Mouse (Mus musculus): ENCODE measurements around the gene Tenm3.

Gene Tenm3

DNA sequence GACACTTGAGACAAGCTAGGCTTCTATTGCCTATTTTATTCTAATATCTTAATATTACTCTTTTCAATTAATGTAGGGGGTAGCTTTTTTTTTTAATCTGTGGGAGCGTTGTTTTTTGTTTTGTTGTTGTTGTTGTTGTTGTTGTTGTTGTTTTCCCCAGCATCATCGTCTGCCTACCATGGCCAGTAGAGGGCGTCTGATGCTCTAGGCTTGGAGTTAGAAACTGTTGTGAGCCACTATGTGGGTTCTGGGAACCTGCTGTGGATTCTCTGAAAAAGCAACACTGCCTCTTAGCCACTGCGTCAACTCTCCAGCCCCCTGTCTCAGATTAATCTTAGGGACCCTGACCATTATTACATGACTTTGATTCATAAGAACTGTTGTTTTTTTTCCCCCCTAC lies 99.8 kb downstream of the Tenm3 start:
- no peak for DNase-seq (ENCODE audit: low read depth in 1 of 2, low spot score in 2 of 2)

GRCm38 (mm10) chr8:48742741-48743140 lies 101.0 kb downstream of the Tenm3 start:
- no peak for DNase-seq (ENCODE audit: low read depth in 1 of 2, low spot score in 2 of 2)

GRCm38 (mm10) chr8:48740951-48741350 lies 102.8 kb downstream of the Tenm3 start:
- no peak for DNase-seq (ENCODE audit: low read depth in 1 of 2, low spot score in 2 of 2)

DNA sequence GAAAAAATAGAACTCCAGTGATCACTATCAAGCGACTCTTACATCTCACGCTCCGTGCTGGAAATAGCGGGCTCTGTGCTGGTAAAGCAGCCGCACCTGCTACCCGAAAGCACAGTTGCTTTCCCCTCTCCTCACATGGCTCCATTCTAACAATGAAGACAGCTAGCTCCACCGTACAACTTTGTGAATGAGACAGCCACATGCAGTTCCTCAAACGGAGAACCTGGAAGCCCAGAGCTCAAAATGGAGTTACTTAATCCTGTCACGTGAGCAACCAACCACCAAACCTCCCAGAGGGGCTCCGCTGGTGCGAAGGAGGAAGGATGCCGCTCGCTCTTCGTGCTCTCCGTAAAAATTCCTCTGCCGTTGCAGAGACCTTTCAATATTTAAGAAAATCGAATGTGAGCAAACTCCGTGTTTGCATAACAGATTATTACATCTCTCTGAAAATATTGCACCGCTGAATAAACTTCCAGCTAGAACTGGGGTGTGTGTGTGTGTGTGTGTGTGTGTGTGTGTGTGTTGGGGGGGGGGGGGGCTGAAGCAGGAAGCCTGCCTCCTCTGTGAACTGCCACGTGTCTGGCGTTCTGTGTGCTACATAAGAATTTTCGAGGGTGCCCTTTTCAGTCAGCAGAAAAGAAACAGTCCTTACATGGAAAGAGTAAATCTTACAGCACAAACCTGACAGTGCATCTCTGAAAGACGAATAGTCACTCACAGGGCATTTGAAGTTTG lies 103.4 kb downstream of the Tenm3 start:
- DNase-seq (ENCODE audit: low read depth in 1 of 2, low spot score in 2 of 2), result no peak

GRCm38 (mm10) chr8:48733731-48734130 lies 110.0 kb downstream of the Tenm3 start:
- no peak for DNase-seq (ENCODE audit: low read depth in 1 of 2, low spot score in 2 of 2)

GRCm38 (mm10) chr8:48733057-48733456 lies 110.7 kb downstream of the Tenm3 start:
- no peak for DNase-seq (ENCODE audit: low read depth in 1 of 2, low spot score in 2 of 2)

GRCm38 (mm10) chr8:48730701-48731100 lies 113.0 kb downstream of the Tenm3 start:
- DNase-seq (ENCODE audit: low read depth in 1 of 2, low spot score in 2 of 2), result no peak

GRCm38 (mm10) chr8:48728833-48729690 lies 114.7 kb downstream of the Tenm3 start:
- no peak for DNase-seq (ENCODE audit: low read depth in 1 of 2, low spot score in 2 of 2)

DNA sequence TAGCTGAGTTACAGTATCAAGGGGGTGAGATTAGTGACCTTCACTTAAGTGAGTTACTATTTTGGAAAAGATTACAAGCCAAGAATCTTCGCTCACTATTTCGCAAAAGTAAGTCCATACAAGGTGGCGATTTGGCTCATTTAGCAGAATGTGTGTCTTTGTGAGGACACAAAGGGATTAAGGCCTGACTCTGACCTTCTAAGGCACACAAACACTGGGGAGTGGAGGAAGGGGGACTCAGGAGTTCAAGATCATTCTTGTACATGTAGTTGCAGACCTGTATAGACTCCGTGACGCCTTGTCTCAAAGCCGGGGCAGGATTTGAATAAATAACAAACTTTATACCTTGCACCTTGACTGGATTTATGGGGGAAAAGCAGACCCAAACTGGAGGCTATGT lies 115.7 kb downstream of the Tenm3 start:
- no peak for DNase-seq (ENCODE audit: low read depth in 1 of 2, low spot score in 2 of 2)

- no peak for DNase-seq (ENCODE audit: low read depth in 1 of 2, low spot score in 2 of 2)
Observed at GRCm38 (mm10) chr8:48722744-48723143, 121.0 kb downstream of the Tenm3 start.

DNA sequence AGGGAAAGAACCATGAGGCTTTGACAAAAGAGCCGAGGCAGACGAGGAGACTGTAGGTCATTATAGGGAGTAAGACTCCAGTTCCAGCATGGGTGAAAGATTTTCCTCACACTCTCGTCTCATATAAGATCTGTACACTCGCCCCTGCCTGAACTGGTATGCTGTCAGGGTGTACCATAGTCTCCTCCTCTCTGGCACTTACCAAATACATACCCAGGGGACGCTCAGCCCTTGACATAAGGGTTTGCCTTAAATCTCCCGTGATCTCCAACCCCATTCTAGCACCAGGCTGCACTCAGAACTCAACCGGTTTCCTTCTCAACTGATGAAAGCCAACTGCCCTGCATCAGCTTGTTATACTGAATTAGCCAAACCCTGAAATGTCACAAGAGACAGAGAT lies 121.4 kb downstream of the Tenm3 start:
- DNase-seq (ENCODE audit: low read depth in 1 of 2, low spot score in 2 of 2), result no peak

DNA sequence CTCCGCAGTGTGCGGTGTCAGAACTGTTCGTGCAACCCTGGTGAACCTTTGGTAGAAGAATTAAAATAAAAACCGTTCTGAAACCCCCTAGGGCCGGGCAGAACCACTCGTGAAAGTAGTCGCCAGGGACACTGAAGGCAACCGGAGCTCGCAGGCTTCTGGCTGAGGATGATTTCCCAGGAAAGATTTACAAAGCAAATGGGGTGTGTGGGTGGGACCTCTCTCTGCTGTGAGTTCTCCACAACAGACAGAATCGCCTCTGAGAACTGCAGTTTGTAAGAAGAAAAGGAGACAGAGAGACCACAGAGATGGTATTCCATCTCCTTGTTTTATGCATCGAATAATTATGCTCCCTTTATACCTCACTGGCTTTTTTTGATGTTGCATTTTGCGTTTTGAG lies 122.4 kb downstream of the Tenm3 start:
- no peak for DNase-seq (ENCODE audit: low read depth in 1 of 2, low spot score in 2 of 2)

GRCm38 (mm10) chr8:48715616-48716015 lies 128.1 kb downstream of the Tenm3 start:
- no peak for DNase-seq (ENCODE audit: low read depth in 1 of 2, low spot score in 2 of 2)

- DNase-seq (ENCODE audit: low read depth in 1 of 2, low spot score in 2 of 2), result no peak
Observed at GRCm38 (mm10) chr8:48706666-48707065, 137.1 kb downstream of the Tenm3 start.

GRCm38 (mm10) chr8:48704885-48705515 lies 138.8 kb downstream of the Tenm3 start:
- no peak for DNase-seq (ENCODE audit: low read depth in 1 of 2, low spot score in 2 of 2)

DNA sequence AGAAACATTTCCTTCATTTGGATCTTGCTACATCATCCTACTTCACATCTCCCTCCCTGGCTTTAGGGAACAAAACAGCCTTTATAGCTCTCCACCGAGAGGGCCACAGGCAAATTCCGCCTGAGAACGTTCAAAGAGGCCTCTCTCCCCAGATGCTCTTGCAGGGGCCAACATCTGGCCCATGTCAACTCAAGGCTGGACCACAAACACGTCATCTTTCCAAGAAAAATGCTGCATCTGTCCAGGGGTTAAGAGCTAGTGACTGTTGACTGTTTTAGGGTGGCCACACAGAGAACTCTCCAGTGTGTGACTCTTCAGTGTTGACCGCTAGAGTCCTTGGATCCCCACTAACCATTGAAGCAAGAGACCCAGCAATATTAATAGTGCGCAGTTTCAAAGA lies 139.3 kb downstream of the Tenm3 start:
- no peak for DNase-seq (ENCODE audit: low read depth in 1 of 2, low spot score in 2 of 2)

GRCm38 (mm10) chr8:48690665-48691395 lies 152.9 kb downstream of the Tenm3 start:
- DNase-seq (ENCODE audit: low read depth in 1 of 2, low spot score in 2 of 2), result no peak

- no peak for DNase-seq (ENCODE audit: low read depth in 1 of 2, low spot score in 2 of 2)
Observed at GRCm38 (mm10) chr8:48688706-48689105, 155.0 kb downstream of the Tenm3 start.

GRCm38 (mm10) chr8:48688188-48688587 lies 155.6 kb downstream of the Tenm3 start:
- DNase-seq (ENCODE audit: low read depth in 1 of 2, low spot score in 2 of 2), result no peak

DNA sequence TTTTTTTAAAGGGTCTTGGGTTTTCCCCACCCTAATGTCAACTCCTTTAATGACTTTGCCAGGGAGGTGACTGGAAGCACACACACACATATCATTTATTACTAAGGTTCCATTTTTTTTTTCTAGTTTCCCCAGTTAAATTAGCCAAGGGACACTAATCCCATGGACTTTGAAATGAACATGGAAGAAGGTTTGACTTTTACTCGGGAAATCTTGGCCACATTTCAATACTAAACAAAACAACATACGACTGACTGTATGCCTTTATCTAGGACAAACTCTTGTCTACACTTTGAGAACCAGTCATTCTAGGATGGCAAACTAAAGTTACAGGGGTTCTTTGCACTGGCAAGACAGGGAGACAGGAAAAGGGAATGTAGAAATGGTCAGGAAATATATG lies 170.3 kb downstream of the Tenm3 start:
- no peak for DNase-seq (ENCODE audit: low read depth in 1 of 2, low spot score in 2 of 2)

GRCm38 (mm10) chr8:48672471-48672870 lies 171.3 kb downstream of the Tenm3 start:
- DNase-seq (ENCODE audit: low read depth in 1 of 2, low spot score in 2 of 2), result no peak

Data from monocyte, adult 2 months (primary cell).